In the genomic region with DNA sequence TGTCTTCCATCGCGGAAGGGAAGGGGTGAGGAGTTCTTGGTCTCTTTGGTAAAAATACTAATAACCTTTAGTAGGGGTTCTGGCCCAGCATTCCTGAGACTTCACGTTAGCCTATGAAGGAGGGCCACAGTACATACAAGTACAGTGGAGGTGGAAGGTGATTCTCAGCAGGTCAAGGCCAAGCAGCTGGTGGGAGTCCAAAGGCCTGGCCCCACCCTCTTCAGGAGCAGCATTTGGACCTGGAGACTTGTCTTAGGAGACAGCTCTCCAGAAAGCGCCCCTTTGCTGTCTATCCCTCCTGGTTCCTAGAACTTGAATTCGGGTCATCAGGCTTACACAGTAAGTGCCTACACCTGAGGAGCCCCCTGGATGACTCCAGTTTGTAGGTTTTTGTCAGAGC, we compare ENCODE assay signal across 18 mouse cellular contexts. TPM values are rescaled to one million over a fixed set of nuclear protein-coding genes. Genes with fewer than 3 reads are reported as not detected.
DNase-seq lines count a peak whose midpoint lies in the region; ATAC-seq and TF ChIP-seq lines count a peak whose summit lies in the region.
"Had no signal": no experiment of that assay in that cellular context is flagged by ENCODE, and none has a peak within 500 bp of the region (broad histone marks: within the 10 kb centered on the region; RNA-seq: fewer than 3 reads in every experiment).

No protein-coding gene starts in this region.

- peaks cover 3% of the 10 kb centered on the region; the same call in 1 of the 2 replicates for H3K4me1 ChIP-seq in kidney, adult 2 months (ENCODE audit: control insufficient read depth, insufficient read depth, low read length)
- no peaks in the 10 kb centered on the region for H3K4me1 ChIP-seq in kidney, embryonic 15.5 days
- H3K4me1 ChIP-seq in liver, embryonic 13.5 days (replicated peaks), result peaks cover 62% of the 10 kb centered on the region
- peaks cover 26% of the 10 kb centered on the region for H3K4me1 ChIP-seq in liver, embryonic 11.5 days (replicated peaks; ENCODE audit: control insufficient read depth, insufficient read depth, low read length)
- H3K4me1 ChIP-seq in small intestine, adult 2 months (ENCODE audit: control insufficient read depth, insufficient read depth, insufficient read length, low read length), result peaks cover 57% of the 10 kb centered on the region
- H3K4me1 ChIP-seq: embryonic facial prominence, embryonic 13.5 days; hindbrain, embryonic 12.5 days had no signal

- intact Hi-C loops in gastrocnemius, adult 2 months (cut with DNase I), result no loop called here

- TF ChIP-seq POLR2A in kidney, adult 2 months (IDR thresholded peaks at IDR 0.05; ENCODE audit: low read depth, low read length), result no peak
- no peak for TF ChIP-seq POLR2A in small intestine, adult 2 months (IDR thresholded peaks at IDR 0.05; ENCODE audit: low read depth, low read length)

- no peak for DNase-seq in gastrocnemius, adult 2 months
- no peak for DNase-seq in gastrocnemius, adult 18-20 months (ENCODE audit: low spot score)
- DNase-seq in kidney, adult 2 months, result peak; percentile 55
- no peak for DNase-seq in liver, embryonic 13.5 days
- DNase-seq in liver, embryonic 11.5 days (ENCODE audit: low spot score), result no peak
- no peak for DNase-seq in adrenal gland, adult 8-10 months
- DNase-seq: cerebellum, adult 11 months; cerebellum, adult 9-10 months; gastrocnemius, postnatal 10 days; heart, adult 18-20 months; heart, postnatal 10 days; heart, postnatal 4 days had no signal

- no peak for ATAC-seq in kidney, embryonic 15.5 days (replicated peaks; ENCODE audit: low FRiP score)
- no peak for ATAC-seq in liver, embryonic 13.5 days (ENCODE audit: low read depth)
- ATAC-seq in liver, embryonic 11.5 days (replicated peaks; ENCODE audit: low FRiP score), result no peak
- ATAC-seq: hindbrain, embryonic 16.5 days had no signal

- no peaks in the 10 kb centered on the region; the same call in 1 of the 2 replicates for H3K36me3 ChIP-seq in kidney, adult 2 months (ENCODE audit: control insufficient read depth, insufficient read depth, low read length)
- H3K36me3 ChIP-seq in kidney, embryonic 15.5 days, result peaks cover 24% of the 10 kb centered on the region
- H3K36me3 ChIP-seq in liver, embryonic 13.5 days, result peaks cover 41% of the 10 kb centered on the region
- peaks cover 8% of the 10 kb centered on the region for H3K36me3 ChIP-seq in liver, embryonic 11.5 days (ENCODE audit: control insufficient read depth, insufficient read depth, low read length)
- H3K36me3 ChIP-seq in small intestine, adult 2 months (ENCODE audit: control insufficient read depth, insufficient read depth, low read length), result peaks cover 15% of the 10 kb centered on the region

- no peaks in the 10 kb centered on the region for H3K9me3 ChIP-seq in kidney, embryonic 15.5 days (replicated peaks)
- no peaks in the 10 kb centered on the region for H3K9me3 ChIP-seq in liver, embryonic 13.5 days (replicated peaks)
- H3K9me3 ChIP-seq in liver, embryonic 11.5 days (ENCODE audit: control insufficient read depth, low read length), result no peaks in the 10 kb centered on the region
- H3K9me3 ChIP-seq: embryonic facial prominence, embryonic 13.5 days; heart, embryonic 10.5 days; hindbrain, embryonic 12.5 days had no signal

- H3K9ac ChIP-seq in kidney, embryonic 15.5 days, result no peak overlapping the region
- 0 out of 2 replicates have a peak overlapping the region, but pooled peaks have one; percentile 19 for H3K9ac ChIP-seq in liver, embryonic 13.5 days
- H3K9ac ChIP-seq in liver, embryonic 11.5 days (ENCODE audit: low read depth, low read length), result no peak overlapping the region
- H3K9ac ChIP-seq: hindbrain, embryonic 12.5 days had no signal

- TF ChIP-seq CTCF in gastrocnemius, adult 2 months (IDR thresholded peaks at IDR 0.05), result no peak
- no peak for TF ChIP-seq CTCF in kidney, adult 2 months (conservative IDR thresholded peaks at IDR 0.05; ENCODE audit: insufficient read depth, insufficient read length, low read depth, low read length)
- no peak for TF ChIP-seq CTCF in small intestine, adult 2 months (IDR thresholded peaks at IDR 0.05; ENCODE audit: extremely low read depth, insufficient read length, insufficient replicate concordance, low read depth, low read length)

- no peaks in the 10 kb centered on the region for H3K27me3 ChIP-seq in kidney, adult 2 months (replicated peaks; ENCODE audit: control insufficient read depth, insufficient read depth, low read length)
- no peaks in the 10 kb centered on the region for H3K27me3 ChIP-seq in kidney, embryonic 15.5 days
- no peaks in the 10 kb centered on the region for H3K27me3 ChIP-seq in liver, embryonic 13.5 days
- H3K27me3 ChIP-seq in liver, embryonic 11.5 days (replicated peaks; ENCODE audit: control insufficient read depth, insufficient read depth, low read length), result no peaks in the 10 kb centered on the region
- H3K27me3 ChIP-seq in small intestine, adult 2 months (ENCODE audit: control insufficient read depth, insufficient read depth, low read length), result no peaks in the 10 kb centered on the region
- H3K27me3 ChIP-seq: embryonic facial prominence, embryonic 13.5 days; hindbrain, embryonic 12.5 days had no signal

- WGBS in kidney, adult 2 months, result 81% methylated on average over 5 of the region's 5 CpGs
- WGBS in kidney, embryonic 15.5 days, result 89% methylated on average over 5 of the region's 5 CpGs
- WGBS in liver, embryonic 13.5 days (ENCODE audit: insufficient replicate concordance), result 89% methylated on average over 5 of the region's 5 CpGs
- 90% methylated on average over 5 of the region's 5 CpGs for WGBS in liver, embryonic 11.5 days
- WGBS in small intestine, adult 2 months, result 57% methylated on average over 5 of the region's 5 CpGs

- H3K4me3 ChIP-seq in gastrocnemius, adult 2 months, result no peak overlapping the region
- no peak overlapping the region for H3K4me3 ChIP-seq in kidney, adult 2 months (ENCODE audit: insufficient read depth, low read depth, low read length)
- no peak overlapping the region for H3K4me3 ChIP-seq in kidney, embryonic 15.5 days (replicated peaks)
- H3K4me3 ChIP-seq in liver, embryonic 13.5 days (replicated peaks), result no peak overlapping the region
- no peak overlapping the region for H3K4me3 ChIP-seq in liver, embryonic 11.5 days (ENCODE audit: low read depth, low read length)
- no peak overlapping the region for H3K4me3 ChIP-seq in small intestine, adult 2 months (ENCODE audit: low read depth, low read length)
- H3K4me3 ChIP-seq: embryonic facial prominence, embryonic 13.5 days; heart, embryonic 10.5 days; hindbrain, embryonic 12.5 days had no signal

- H3K27ac ChIP-seq in gastrocnemius, adult 2 months, result peak overlapping the region; percentile 68
- no peak overlapping the region for H3K27ac ChIP-seq in kidney, adult 2 months (ENCODE audit: insufficient read depth, low read depth, low read length)
- no peak overlapping the region for H3K27ac ChIP-seq in kidney, embryonic 15.5 days
- no peak overlapping the region; the same call in 1 of the 2 replicates for H3K27ac ChIP-seq in liver, embryonic 13.5 days
- H3K27ac ChIP-seq in liver, embryonic 11.5 days (ENCODE audit: low read depth, low read length), result no peak overlapping the region
- H3K27ac ChIP-seq in small intestine, adult 2 months (ENCODE audit: insufficient read depth, low read depth, low read length), result peak overlapping the region; percentile 88
- H3K27ac ChIP-seq: embryonic facial prominence, embryonic 13.5 days; heart, embryonic 10.5 days; hindbrain, embryonic 12.5 days had no signal

- no peak overlapping the region for H3K4me2 ChIP-seq in kidney, embryonic 15.5 days
- no peak overlapping the region for H3K4me2 ChIP-seq in liver, embryonic 13.5 days
- no peak overlapping the region for H3K4me2 ChIP-seq in liver, embryonic 11.5 days
- H3K4me2 ChIP-seq: embryonic facial prominence, embryonic 13.5 days; hindbrain, embryonic 12.5 days had no signal

RNA-seq across cellular contexts. Expression of gene Trappc10, which starts 11.3 kb away (rescaled TPM):
- 10 to 100 TPM; 37.9 to 40.1 TPM for total RNA-seq in gastrocnemius, adult 2 months (2021)
- 10 to 100 TPM; 37.9 to 41.4 TPM for total RNA-seq in gastrocnemius, adult 18-20 months (2021)
- 45.0 and 57.5 TPM in 2 replicates for polyA plus RNA-seq in kidney, adult 2 months (2012; rRNA removed)
- 12.5 and 12.7 TPM in 2 replicates for polyA plus RNA-seq in kidney, embryonic 15.5 days (2015; fragmentation: Nextera tagmentation; extraction: Ambion mirVana)
- 15.6 and 15.8 TPM in 2 replicates for polyA plus RNA-seq in liver, embryonic 13.5 days (2015; fragmentation: Nextera tagmentation; extraction: Ambion mirVana)
- polyA plus RNA-seq in liver, embryonic 11.5 days (2014; fragmentation: Nextera tagmentation; extraction: Ambion mirVana), result 13.3 and 14.3 TPM in 2 replicates
- 35.1 and 69.9 TPM in 2 replicates for polyA plus RNA-seq in small intestine, adult 2 months (2012; rRNA removed)
- 10 to 100 TPM; 59.1 to 66.4 (median 60.2) TPM for total RNA-seq in adrenal gland, adult 8-10 months (2022)

RNA-seq across cellular contexts. Expression of gene Pwp2, which starts 48.2 kb away (rescaled TPM):
- total RNA-seq in gastrocnemius, adult 2 months (2021), result 10 to 100 TPM; 10.7 to 11.0 TPM
- 10 to 100 TPM in 1 of 2 experiments, 1 to 10 TPM in 1; 9.5 to 10.7 TPM for total RNA-seq in gastrocnemius, adult 18-20 months (2021)
- 7.9 and 8.2 TPM in 2 replicates for polyA plus RNA-seq in kidney, adult 2 months (2012; rRNA removed)
- 21.7 and 22.6 TPM in 2 replicates for polyA plus RNA-seq in kidney, embryonic 15.5 days (2015; fragmentation: Nextera tagmentation; extraction: Ambion mirVana)
- 16.6 and 18.9 TPM in 2 replicates for polyA plus RNA-seq in liver, embryonic 13.5 days (2015; fragmentation: Nextera tagmentation; extraction: Ambion mirVana)
- polyA plus RNA-seq in liver, embryonic 11.5 days (2014; fragmentation: Nextera tagmentation; extraction: Ambion mirVana), result 30.8 and 35.0 TPM in 2 replicates
- 3.1 and 4.7 TPM in 2 replicates for polyA plus RNA-seq in small intestine, adult 2 months (2012; rRNA removed)
- total RNA-seq in adrenal gland, adult 8-10 months (2022), result 10 to 100 TPM; 20.1 to 22.4 (median 21.3) TPM

Comparison
In these comparisons a context has a peak if more than half of its experiments do, and no peak if none do; other contexts are left out.
1. H3K27ac ChIP-seq: peak in gastrocnemius, adult 2 months (single experiment) and small intestine, adult 2 months (single experiment); none in kidney, adult 2 months (single experiment), kidney, embryonic 15.5 days (single experiment), liver, embryonic 13.5 days (single experiment) and liver, embryonic 11.5 days (single experiment).